Mouse (Mus musculus) cerebellum, adult 11 months (tissue): ENCODE data around the gene Nr2f6.
"Not testable (repeated sequence)": the region's sequence is repeated elsewhere in the genome, so short reads cannot be mapped to it uniquely, and the experiment has no call there.

Source experiments
- DNase-seq: peaks from one replicate; pipeline ENCODE4 v3.0.0; 2022

Nr2f6 gene

GRCm38 (mm10) chr8:71366771-71367528 lies 14.8 kb downstream of the Nr2f6 start, which contains the start of gene Use1:
Gene Use1 (plus strand): TSS chr8:71366848.
- peak; percentile 89 for DNase-seq

GRCm38 (mm10) chr8:71358026-71358425 lies 23.7 kb downstream of the Nr2f6 start:
- DNase-seq = no peak

GRCm38 (mm10) chr8:71351520-71351919 lies 30.2 kb downstream of the Nr2f6 start:
- DNase-seq = no peak

GRCm38 (mm10) chr8:71351117-71351516 lies 30.6 kb downstream of the Nr2f6 start:
- DNase-seq = no peak

- DNase-seq = no peak
Observed at GRCm38 (mm10) chr8:71346581-71346980, 35.2 kb downstream of the Nr2f6 start.

- peak; percentile 20 for DNase-seq
Observed at GRCm38 (mm10) chr8:71340625-71341024, 41.1 kb downstream of the Nr2f6 start.

- not testable (repeated sequence) for DNase-seq
Observed at GRCm38 (mm10) chr8:71337834-71338233, 43.9 kb downstream of the Nr2f6 start.

GRCm38 (mm10) chr8:71324848-71325247 lies 56.9 kb downstream of the Nr2f6 start:
- DNase-seq = no peak
